Mouse (Mus musculus): ENCODE data around the gene Cd3eap. TPM values are rescaled to one million over a fixed set of nuclear protein-coding genes. Genes with fewer than 3 reads are reported as not detected.

Gene Cd3eap
- 11.6 TPM for polyA plus RNA-seq (2014; fragmentation: Illumina TruSeq; extraction: RNeasy Lipid Tissue Mini Kit (QIAGEN cat#74804); ENCODE audit: low read depth, low replicate concordance)

GRCm38 (mm10) chr7:19359299-19359891, at the start of gene Cd3eap, which contains the start of gene Ppp1r13l:
Gene Cd3eap (minus strand): TSS chr7:19359483.
Gene Ppp1r13l (plus strand): TSS chr7:19359749.

GRCm38 (mm10) chr7:19404476-19404875, 45.2 kb upstream of the Cd3eap start, which contains the start of gene Ckm:
Gene Ckm (plus strand): TSS chr7:19404776.

GRCm38 (mm10) chr7:19403731-19404296, 44.5 kb upstream of the Cd3eap start, which contains the start of gene Klc3:
Gene Klc3 (minus strand): TSS chr7:19404104.

GRCm38 (mm10) chr7:19381377-19382165, 22.3 kb upstream of the Cd3eap start, which contains the start of gene Ercc2:
Gene Ercc2 (plus strand): TSS chr7:19382010.

GRCm38 (mm10) chr7:19344237-19344847, 14.9 kb downstream of the Cd3eap start, which contains the start of gene Ercc1:
Gene Ercc1 (plus strand): TSS chr7:19344778.

GRCm38 (mm10) chr7:19309884-19310641, 49.2 kb downstream of the Cd3eap start, which contains the start of gene Fosb:
Gene Fosb (minus strand): TSS chr7:19310051.

Other genes starting within 250 kb of the Cd3eap start
- gene Gm4969, start 241.1 kb downstream of the Cd3eap start, polyA plus RNA-seq (2014; fragmentation: Illumina TruSeq; extraction: RNeasy Lipid Tissue Mini Kit (QIAGEN cat#74804); ENCODE audit: low read depth, low replicate concordance) = 0.34 TPM
- gene Fbxo46, start 239.6 kb downstream of the Cd3eap start, polyA plus RNA-seq (2014; fragmentation: Illumina TruSeq; extraction: RNeasy Lipid Tissue Mini Kit (QIAGEN cat#74804); ENCODE audit: low read depth, low replicate concordance) = 6.5 TPM
- 16.3 TPM for gene Qpctl, start 210.2 kb downstream of the Cd3eap start, polyA plus RNA-seq (2014; fragmentation: Illumina TruSeq; extraction: RNeasy Lipid Tissue Mini Kit (QIAGEN cat#74804); ENCODE audit: low read depth, low replicate concordance)
- 49.7 TPM for gene Snrpd2, start 209.8 kb downstream of the Cd3eap start, polyA plus RNA-seq (2014; fragmentation: Illumina TruSeq; extraction: RNeasy Lipid Tissue Mini Kit (QIAGEN cat#74804); ENCODE audit: low read depth, low replicate concordance)
- gene Gipr, start 193.4 kb downstream of the Cd3eap start, polyA plus RNA-seq (2014; fragmentation: Illumina TruSeq; extraction: RNeasy Lipid Tissue Mini Kit (QIAGEN cat#74804); ENCODE audit: low read depth, low replicate concordance) = 3.2 TPM
- gene Eml2, start 183.1 kb downstream of the Cd3eap start, polyA plus RNA-seq (2014; fragmentation: Illumina TruSeq; extraction: RNeasy Lipid Tissue Mini Kit (QIAGEN cat#74804); ENCODE audit: low read depth, low replicate concordance) = 43.2 TPM
- gene Gpr4, start 146.9 kb downstream of the Cd3eap start, polyA plus RNA-seq (2014; fragmentation: Illumina TruSeq; extraction: RNeasy Lipid Tissue Mini Kit (QIAGEN cat#74804); ENCODE audit: low read depth, low replicate concordance) = 5.1 TPM
- gene Opa3, start 131.1 kb downstream of the Cd3eap start, polyA plus RNA-seq (2014; fragmentation: Illumina TruSeq; extraction: RNeasy Lipid Tissue Mini Kit (QIAGEN cat#74804); ENCODE audit: low read depth, low replicate concordance) = 23.6 TPM
- gene Vasp, start 87.7 kb downstream of the Cd3eap start, polyA plus RNA-seq (2014; fragmentation: Illumina TruSeq; extraction: RNeasy Lipid Tissue Mini Kit (QIAGEN cat#74804); ENCODE audit: low read depth, low replicate concordance) = 45.6 TPM
- not detected for gene Ppm1n, start 79.4 kb downstream of the Cd3eap start, polyA plus RNA-seq (2014; fragmentation: Illumina TruSeq; extraction: RNeasy Lipid Tissue Mini Kit (QIAGEN cat#74804); ENCODE audit: low read depth, low replicate concordance)
- 18.4 TPM for gene Rtn2, start 76.9 kb downstream of the Cd3eap start, polyA plus RNA-seq (2014; fragmentation: Illumina TruSeq; extraction: RNeasy Lipid Tissue Mini Kit (QIAGEN cat#74804); ENCODE audit: low read depth, low replicate concordance)
- 4.7 TPM for gene Fosb, start 49.4 kb downstream of the Cd3eap start, polyA plus RNA-seq (2014; fragmentation: Illumina TruSeq; extraction: RNeasy Lipid Tissue Mini Kit (QIAGEN cat#74804); ENCODE audit: low read depth, low replicate concordance)
- 41.4 TPM for gene Ercc1, start 14.7 kb downstream of the Cd3eap start, polyA plus RNA-seq (2014; fragmentation: Illumina TruSeq; extraction: RNeasy Lipid Tissue Mini Kit (QIAGEN cat#74804); ENCODE audit: low read depth, low replicate concordance)
- 14.2 TPM for gene Ppp1r13l, start 266 bp upstream of the Cd3eap start, polyA plus RNA-seq (2014; fragmentation: Illumina TruSeq; extraction: RNeasy Lipid Tissue Mini Kit (QIAGEN cat#74804); ENCODE audit: low read depth, low replicate concordance)
- 18.9 TPM for gene Ercc2, start 22.5 kb upstream of the Cd3eap start, polyA plus RNA-seq (2014; fragmentation: Illumina TruSeq; extraction: RNeasy Lipid Tissue Mini Kit (QIAGEN cat#74804); ENCODE audit: low read depth, low replicate concordance)
- 21.0 TPM for gene Klc3, start 44.6 kb upstream of the Cd3eap start, polyA plus RNA-seq (2014; fragmentation: Illumina TruSeq; extraction: RNeasy Lipid Tissue Mini Kit (QIAGEN cat#74804); ENCODE audit: low read depth, low replicate concordance)
- gene Ckm, start 45.3 kb upstream of the Cd3eap start, polyA plus RNA-seq (2014; fragmentation: Illumina TruSeq; extraction: RNeasy Lipid Tissue Mini Kit (QIAGEN cat#74804); ENCODE audit: low read depth, low replicate concordance) = 2.2 TPM
- 15.0 TPM for gene Mark4, start 99.3 kb upstream of the Cd3eap start, polyA plus RNA-seq (2014; fragmentation: Illumina TruSeq; extraction: RNeasy Lipid Tissue Mini Kit (QIAGEN cat#74804); ENCODE audit: low read depth, low replicate concordance)
- 4.9 TPM for gene Exoc3l2, start 103.8 kb upstream of the Cd3eap start, polyA plus RNA-seq (2014; fragmentation: Illumina TruSeq; extraction: RNeasy Lipid Tissue Mini Kit (QIAGEN cat#74804); ENCODE audit: low read depth, low replicate concordance)
- 5.4 TPM for gene Bloc1s3, start 148.9 kb upstream of the Cd3eap start, polyA plus RNA-seq (2014; fragmentation: Illumina TruSeq; extraction: RNeasy Lipid Tissue Mini Kit (QIAGEN cat#74804); ENCODE audit: low read depth, low replicate concordance)
- 93.3 TPM for gene Trappc6a, start 148.9 kb upstream of the Cd3eap start, polyA plus RNA-seq (2014; fragmentation: Illumina TruSeq; extraction: RNeasy Lipid Tissue Mini Kit (QIAGEN cat#74804); ENCODE audit: low read depth, low replicate concordance)
- gene Nkpd1, start 158.4 kb upstream of the Cd3eap start, polyA plus RNA-seq (2014; fragmentation: Illumina TruSeq; extraction: RNeasy Lipid Tissue Mini Kit (QIAGEN cat#74804); ENCODE audit: low read depth, low replicate concordance) = 0.21 TPM
- 83.9 TPM for gene Ppp1r37, start 203.6 kb upstream of the Cd3eap start, polyA plus RNA-seq (2014; fragmentation: Illumina TruSeq; extraction: RNeasy Lipid Tissue Mini Kit (QIAGEN cat#74804); ENCODE audit: low read depth, low replicate concordance)
- gene Zfp296, start 217.8 kb upstream of the Cd3eap start, polyA plus RNA-seq (2014; fragmentation: Illumina TruSeq; extraction: RNeasy Lipid Tissue Mini Kit (QIAGEN cat#74804); ENCODE audit: low read depth, low replicate concordance) = 1.5 TPM
- gene Gemin7, start 218.1 kb upstream of the Cd3eap start, polyA plus RNA-seq (2014; fragmentation: Illumina TruSeq; extraction: RNeasy Lipid Tissue Mini Kit (QIAGEN cat#74804); ENCODE audit: low read depth, low replicate concordance) = 42.4 TPM
- gene Clasrp, start 245.0 kb upstream of the Cd3eap start, polyA plus RNA-seq (2014; fragmentation: Illumina TruSeq; extraction: RNeasy Lipid Tissue Mini Kit (QIAGEN cat#74804); ENCODE audit: low read depth, low replicate concordance) = 40.3 TPM